Mouse (Mus musculus) heart, adult 2 months (tissue): ENCODE measurements at regions not wholly inside any gene's neighbourhood (a gene's known extent, or its start where the extent isn't known, plus 50 kb on each side); places are given as distances from the start of the nearest gene placed in this dataset.

ENCODE experiments used
- CTCF ChIP-seq: fragments of 200-600 bp; IDR thresholded peaks from 2 replicates; pipeline ENCODE4 v1.8.1; 2022; ENCODE audit warnings: antibody characterized with exemption, mild to moderate bottlenecking, moderate library complexity
- EP300 ChIP-seq: fragments of 200-500 bp; IDR thresholded peaks from 2 replicates; pipeline ENCODE4 v1.6.1; 2011; ENCODE audit warnings: low read depth, low read length, control low read depth; ENCODE audit not compliant: insufficient read depth
- POLR2A ChIP-seq: fragments of 200-500 bp; IDR thresholded peaks from 2 replicates; pipeline ENCODE4 v1.6.1; 2011; ENCODE audit warnings: mild to moderate bottlenecking, low read depth, low read length, control low read depth; ENCODE audit not compliant: insufficient read depth

GRCm38 (mm10) chr13:107547073-107547472, 497.2 kb upstream of the Smim15 start:
- TF ChIP-seq POLR2A = no peak
- TF ChIP-seq EP300 = no peak
- TF ChIP-seq CTCF = no peak
